Mouse (Mus musculus) testis, adult 2 months (tissue): ENCODE measurements around the gene Ets2.

Experiments
- CTCF ChIP-seq: fragments of 200-500 bp; IDR thresholded peaks from 2 replicates; pipeline ENCODE4 v1.5.1; 2012; ENCODE audit warnings: low read depth, mild to moderate bottlenecking, inconsistent platforms, low read length, moderate library complexity; ENCODE audit not compliant: control insufficient read depth, insufficient read depth, insufficient replicate concordance
- POLR2A ChIP-seq: fragments of 200-500 bp; IDR thresholded peaks from 2 replicates; pipeline ENCODE4 v1.6.1; 2012; ENCODE audit warnings: low read depth, mild to moderate bottlenecking, inconsistent platforms, low read length, moderate library complexity; ENCODE audit not compliant: control insufficient read depth

- no peak for TF ChIP-seq CTCF
- no peak for TF ChIP-seq POLR2A
Measured at GRCm38 (mm10) chr16:95724251-95724650, 22.4 kb downstream of the Ets2 start.
